Mouse (Mus musculus): Measurements from ENCODE around the gene Sntb2. TPM values are rescaled to one million over a fixed set of nuclear protein-coding genes. Genes with fewer than 3 reads are reported as not detected.
"Not testable (repeated sequence)": the region's sequence is repeated elsewhere in the genome, so short reads cannot be mapped to it uniquely, and the experiment has no call there.

Sntb2 gene
- total and polyA plus RNA-seq, 2 experiments from 2014 or later, result 8.5 to 21.2 TPM

DNA sequence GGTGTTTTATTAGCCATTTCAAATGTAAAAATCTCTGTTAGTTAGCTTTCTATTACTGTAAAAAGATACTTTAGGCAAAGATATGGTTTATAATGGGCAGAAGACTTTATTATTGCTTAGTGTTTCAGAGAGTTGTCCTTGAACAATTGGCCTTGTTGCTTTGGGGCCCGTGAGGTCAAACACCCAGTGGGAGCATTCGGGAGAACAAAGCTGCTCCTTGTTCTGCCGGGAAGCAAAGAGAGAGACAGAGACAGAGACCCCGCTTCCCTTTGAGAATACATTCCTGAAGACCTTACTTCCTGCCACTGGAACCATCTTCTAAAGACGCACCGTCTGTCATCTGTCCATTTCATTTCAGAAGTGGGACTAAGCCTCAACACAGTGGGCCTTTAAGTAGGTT lies 27.8 kb downstream of the Sntb2 start:
- TF ChIP-seq EP300 (IDR thresholded peaks at IDR 0.05; ENCODE audit: low read depth) (no peak), CTCF (IDR thresholded peaks at IDR 0.05; ENCODE audit: low read depth) (no peak)
- WGBS, result 73% methylated on average over 6 of the region's 6 CpGs
- DNase-seq (ENCODE audit: low spot score) (no peak), ATAC-seq (ENCODE audit: insufficient read depth, low read depth) (no peak)
- Histone ChIP-seq H3K9me3 (replicated peaks; ENCODE audit: control insufficient read depth, low read length) (no peaks in the 10 kb centered on the region), H3K4me3 (ENCODE audit: low read depth, low read length) (no peak overlapping the region), H3K9ac (replicated peaks; ENCODE audit: low read depth, low read length) (no peak overlapping the region), H3K27ac (ENCODE audit: low read depth) (no peak overlapping the region), H3K4me2 (ENCODE audit: low read depth, low read length) (no peak overlapping the region), H3K27me3 (ENCODE audit: control insufficient read depth, insufficient read depth, low read length) (no peaks in the 10 kb centered on the region), H3K4me1 (ENCODE audit: control insufficient read depth, insufficient read depth) (no peaks in the 10 kb centered on the region), H3K36me3 (replicated peaks; ENCODE audit: control insufficient read depth, insufficient read depth, low read length) (no peaks in the 10 kb centered on the region)

DNA sequence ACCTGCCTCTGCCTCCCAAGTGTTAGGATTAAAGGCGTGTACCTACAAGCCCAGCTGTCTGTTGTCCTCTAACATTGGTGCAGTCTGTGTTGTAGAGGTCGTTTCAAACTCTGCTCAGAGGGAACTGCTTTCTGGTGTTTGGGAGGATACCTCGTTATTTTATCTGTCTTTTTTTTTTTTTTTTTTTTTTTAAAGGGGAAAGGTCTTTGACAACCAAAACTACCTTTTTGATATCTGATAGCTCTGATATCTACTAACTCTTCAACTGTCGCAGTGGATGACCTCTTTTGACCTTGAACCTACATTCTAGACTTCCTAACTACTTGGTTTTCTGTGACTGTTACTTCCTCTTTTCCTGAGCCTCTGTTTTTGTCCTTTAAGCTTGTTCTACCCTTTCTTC lies 29.0 kb downstream of the Sntb2 start:
- Histone ChIP-seq H3K36me3 (replicated peaks; ENCODE audit: control insufficient read depth, insufficient read depth, low read length) (no peaks in the 10 kb centered on the region), H3K27ac (ENCODE audit: low read depth) (no peak overlapping the region), H3K9ac (replicated peaks; ENCODE audit: low read depth, low read length) (no peak overlapping the region), H3K4me3 (ENCODE audit: low read depth, low read length) (no peak overlapping the region), H3K4me2 (ENCODE audit: low read depth, low read length) (no peak overlapping the region), H3K27me3 (ENCODE audit: control insufficient read depth, insufficient read depth, low read length) (no peaks in the 10 kb centered on the region), H3K4me1 (ENCODE audit: control insufficient read depth, insufficient read depth) (no peaks in the 10 kb centered on the region), H3K9me3 (replicated peaks; ENCODE audit: control insufficient read depth, low read length) (no peaks in the 10 kb centered on the region)
- WGBS, result 45% methylated on average over 4 of the region's 4 CpGs
- no peak for ATAC-seq (ENCODE audit: insufficient read depth, low read depth)
- TF ChIP-seq EP300 (IDR thresholded peaks at IDR 0.05; ENCODE audit: low read depth), result no peak
- no peak for TF ChIP-seq CTCF (IDR thresholded peaks at IDR 0.05; ENCODE audit: low read depth)
- no peak for DNase-seq (ENCODE audit: low spot score)

DNA sequence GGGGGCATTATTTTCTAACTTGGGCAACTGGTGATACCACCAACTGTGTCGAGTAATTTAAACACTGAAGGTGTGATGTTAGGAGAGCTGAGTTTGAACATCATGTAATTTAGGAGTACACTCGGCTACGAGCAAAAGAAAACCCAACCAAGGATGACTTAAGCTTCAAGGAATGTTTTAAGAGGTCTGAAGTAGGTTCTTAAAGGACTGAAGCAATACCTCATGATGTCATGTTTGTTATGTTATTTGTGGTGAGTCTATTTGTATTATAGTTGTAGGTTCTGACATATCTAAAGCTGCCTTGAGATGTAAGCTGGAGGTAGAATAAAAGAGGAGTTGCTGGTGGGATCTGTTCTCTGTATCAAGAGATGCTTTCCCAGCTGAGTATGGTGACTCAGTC lies 34.4 kb downstream of the Sntb2 start:
- H3K9me3 ChIP-seq (replicated peaks; ENCODE audit: control insufficient read depth, low read length), result no peaks in the 10 kb centered on the region
- H3K4me3 ChIP-seq (ENCODE audit: low read depth, low read length), result no peak overlapping the region
- peaks cover 3% of the 10 kb centered on the region; the same call in 1 of the 2 replicates for H3K4me1 ChIP-seq (ENCODE audit: control insufficient read depth, insufficient read depth)
- TF ChIP-seq CTCF (IDR thresholded peaks at IDR 0.05; ENCODE audit: low read depth) (no peak), EP300 (IDR thresholded peaks at IDR 0.05; ENCODE audit: low read depth) (no peak)
- H3K4me2 ChIP-seq (ENCODE audit: low read depth, low read length), result no peak overlapping the region
- DNase-seq (ENCODE audit: low spot score) (no peak), ATAC-seq (ENCODE audit: insufficient read depth, low read depth) (no peak)
- H3K9ac ChIP-seq (replicated peaks; ENCODE audit: low read depth, low read length), result no peak overlapping the region
- no peaks in the 10 kb centered on the region for H3K27me3 ChIP-seq (ENCODE audit: control insufficient read depth, insufficient read depth, low read length)
- no peaks in the 10 kb centered on the region for H3K36me3 ChIP-seq (replicated peaks; ENCODE audit: control insufficient read depth, insufficient read depth, low read length)
- no peak overlapping the region for H3K27ac ChIP-seq (ENCODE audit: low read depth)
- 47% methylated on average over 3 of the region's 3 CpGs for WGBS

DNA sequence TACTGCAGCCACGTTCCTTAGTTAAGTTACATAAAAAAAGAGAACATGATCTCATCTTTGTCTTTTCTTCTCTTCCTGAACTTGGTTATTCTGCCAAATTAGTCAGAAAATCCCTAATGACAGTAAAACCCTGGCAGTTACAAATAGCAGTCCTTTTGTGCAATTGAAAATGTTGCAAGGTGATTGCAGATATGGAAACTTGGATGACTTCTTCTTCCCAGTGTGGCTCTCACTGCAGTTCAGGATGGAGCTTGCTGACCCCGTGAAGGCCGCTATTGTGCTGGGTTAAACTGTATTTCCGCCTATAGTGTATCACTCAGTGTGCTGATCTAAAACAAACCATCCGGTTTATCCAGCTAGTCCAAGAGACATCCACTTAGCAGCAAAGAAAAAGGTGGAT lies 36.4 kb downstream of the Sntb2 start:
- peak; percentile 81 for ATAC-seq (ENCODE audit: insufficient read depth, low read depth)
- DNase-seq (ENCODE audit: low spot score), result peak; percentile 65
- H3K27ac ChIP-seq (ENCODE audit: low read depth), result peak overlapping the region; percentile 83

DNA sequence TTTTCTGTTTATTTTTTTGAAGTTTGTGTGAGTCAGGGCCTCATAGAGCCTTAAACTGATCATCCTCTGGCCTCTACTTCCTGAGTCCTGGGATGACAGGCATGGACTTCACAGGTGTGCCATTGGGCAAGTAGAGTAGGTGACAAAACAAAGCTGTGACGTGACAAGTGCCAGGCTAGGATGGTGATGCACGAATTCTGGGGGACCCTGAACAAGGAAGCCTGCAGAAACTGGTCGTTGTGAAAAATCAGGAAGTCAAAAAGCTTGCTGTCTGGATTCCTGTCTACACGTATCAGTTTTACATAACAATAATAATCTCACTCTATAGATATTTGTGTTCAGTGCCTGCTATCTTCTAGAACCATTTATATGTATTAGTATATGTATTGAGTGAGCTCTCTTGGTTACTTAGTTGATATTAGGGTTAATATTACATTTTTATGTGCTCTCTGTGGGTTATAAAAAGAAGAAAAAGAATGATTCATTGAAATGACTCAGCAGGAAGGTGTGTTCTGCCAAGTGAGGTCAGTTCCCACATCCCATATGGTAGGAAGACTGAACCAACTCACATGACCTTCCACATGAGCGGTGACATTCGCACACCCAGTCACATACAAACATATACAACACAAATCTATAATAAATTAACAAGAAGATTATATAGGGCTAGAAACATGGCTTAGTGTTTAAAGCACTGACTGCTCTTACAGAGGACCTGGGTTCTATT lies 37.2 kb downstream of the Sntb2 start:
- TF ChIP-seq CTCF (IDR thresholded peaks at IDR 0.05; ENCODE audit: low read depth), result no peak
- no peak for TF ChIP-seq EP300 (IDR thresholded peaks at IDR 0.05; ENCODE audit: low read depth)
- DNase-seq (ENCODE audit: low spot score) (no peak), ATAC-seq (ENCODE audit: insufficient read depth, low read depth) (no peak)
- 52% methylated on average over 6 of the region's 6 CpGs for WGBS
- H3K4me2 ChIP-seq (ENCODE audit: low read depth, low read length), result no peak overlapping the region
- no peak overlapping the region for H3K9ac ChIP-seq (replicated peaks; ENCODE audit: low read depth, low read length)
- no peaks in the 10 kb centered on the region for H3K27me3 ChIP-seq (ENCODE audit: control insufficient read depth, insufficient read depth, low read length)
- H3K27ac ChIP-seq (ENCODE audit: low read depth), result peak overlapping the region; percentile 83
- H3K4me3 ChIP-seq (ENCODE audit: low read depth, low read length), result no peak overlapping the region
- H3K4me1 ChIP-seq (ENCODE audit: control insufficient read depth, insufficient read depth), result peaks cover 3% of the 10 kb centered on the region; the same call in 1 of the 2 replicates
- H3K9me3 ChIP-seq (replicated peaks; ENCODE audit: control insufficient read depth, low read length), result no peaks in the 10 kb centered on the region
- H3K36me3 ChIP-seq (replicated peaks; ENCODE audit: control insufficient read depth, insufficient read depth, low read length), result no peaks in the 10 kb centered on the region

More for the DNA sequence above, 36.4 kb downstream of the Sntb2 start:
- TF ChIP-seq EP300 (IDR thresholded peaks at IDR 0.05; ENCODE audit: low read depth) (no peak), CTCF (IDR thresholded peaks at IDR 0.05; ENCODE audit: low read depth) (no peak)
- H3K4me1 ChIP-seq (ENCODE audit: control insufficient read depth, insufficient read depth), result peaks cover 3% of the 10 kb centered on the region; the same call in 1 of the 2 replicates
- H3K4me3 ChIP-seq (ENCODE audit: low read depth, low read length), result no peak overlapping the region
- H3K27me3 ChIP-seq (ENCODE audit: control insufficient read depth, insufficient read depth, low read length), result no peaks in the 10 kb centered on the region
- no peaks in the 10 kb centered on the region for H3K9me3 ChIP-seq (replicated peaks; ENCODE audit: control insufficient read depth, low read length)
- no peaks in the 10 kb centered on the region for H3K36me3 ChIP-seq (replicated peaks; ENCODE audit: control insufficient read depth, insufficient read depth, low read length)
- WGBS, result 47% methylated on average over 5 of the region's 5 CpGs
- no peak overlapping the region for H3K9ac ChIP-seq (replicated peaks; ENCODE audit: low read depth, low read length)
- no peak overlapping the region for H3K4me2 ChIP-seq (ENCODE audit: low read depth, low read length)

DNA sequence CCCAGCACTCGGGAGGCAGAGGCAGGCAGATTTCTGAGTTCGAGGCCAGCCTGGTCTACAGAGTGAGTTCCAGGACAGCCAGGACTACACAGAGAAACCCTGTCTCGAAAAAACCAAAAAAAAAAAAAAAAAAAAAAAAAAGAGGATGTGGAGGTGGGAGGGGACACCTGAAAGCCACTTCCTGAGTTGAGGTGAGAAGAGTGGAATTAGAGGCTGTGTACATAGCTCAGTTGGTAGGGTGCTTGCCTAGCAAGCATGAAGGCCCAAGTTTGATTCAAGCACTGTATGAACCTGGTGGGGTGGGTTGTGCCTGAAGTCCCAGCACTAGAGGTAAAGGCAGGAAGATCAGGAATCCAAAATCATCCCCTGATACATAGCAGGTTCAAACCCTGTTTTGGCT lies 38.0 kb downstream of the Sntb2 start:
- H3K4me1 ChIP-seq (ENCODE audit: control insufficient read depth, insufficient read depth); H3K27ac ChIP-seq (ENCODE audit: low read depth); H3K27me3 ChIP-seq (ENCODE audit: control insufficient read depth, insufficient read depth, low read length); ATAC-seq (ENCODE audit: insufficient read depth, low read depth); H3K9me3 ChIP-seq (replicated peaks; ENCODE audit: control insufficient read depth, low read length); H3K4me2 ChIP-seq (ENCODE audit: low read depth, low read length); H3K9ac ChIP-seq (replicated peaks; ENCODE audit: low read depth, low read length); DNase-seq (ENCODE audit: low spot score); H3K4me3 ChIP-seq (ENCODE audit: low read depth, low read length); H3K36me3 ChIP-seq (replicated peaks; ENCODE audit: control insufficient read depth, insufficient read depth, low read length): not testable (repeated sequence)
- WGBS, result 100% methylated on average over 2 of the region's 3 CpGs

Data from heart, postnatal 0 days (tissue).